Mouse (Mus musculus): Measurements from ENCODE around the gene Krtap5-2.
"Not testable (repeated sequence)": the region's sequence is repeated elsewhere in the genome, so short reads cannot be mapped to it uniquely, and the experiment has no call there.

The Krtap5-2 gene

DNA sequence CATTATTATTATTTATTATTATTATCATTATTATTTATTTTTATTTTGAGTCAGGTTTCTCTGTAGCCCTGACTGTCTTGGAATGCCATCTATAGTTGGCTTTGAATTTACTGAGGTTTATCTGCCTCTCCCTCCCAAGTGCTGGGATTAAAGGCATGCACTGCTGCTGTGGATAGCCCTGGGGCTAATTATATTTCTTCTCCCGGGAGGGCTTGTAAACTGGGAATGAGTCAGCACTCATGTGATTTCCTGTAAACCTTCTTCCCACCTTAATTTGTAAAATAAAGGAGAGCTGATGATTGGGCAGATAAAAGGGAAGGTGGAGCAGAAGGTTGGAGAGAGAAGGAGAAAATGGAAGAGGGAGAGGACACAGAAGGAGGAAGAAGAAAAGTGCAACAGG lies 35.1 kb downstream of the Krtap5-2 start:
- no peak for DNase-seq (ENCODE audit: extremely low spot score, low spot score)

DNA sequence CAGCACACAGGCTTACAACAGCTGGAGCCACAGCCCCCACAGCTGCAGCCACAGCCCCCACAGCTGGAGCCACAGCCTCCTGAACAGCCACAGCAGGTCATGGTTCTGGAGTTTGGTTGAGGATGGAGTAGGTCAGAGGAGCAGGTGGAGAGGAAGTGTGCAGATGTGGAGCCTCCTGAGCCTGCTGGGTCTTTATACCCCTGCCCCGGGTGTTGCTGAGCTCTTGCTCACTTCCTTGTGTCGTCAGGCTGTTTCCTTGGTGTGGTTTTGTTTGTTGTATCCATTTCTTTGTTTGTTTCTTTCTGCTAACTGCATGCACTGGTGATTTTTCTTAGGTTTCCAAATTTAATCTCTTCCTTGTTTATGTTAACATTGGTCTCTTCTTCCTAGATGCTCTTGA lies 39.9 kb downstream of the Krtap5-2 start, which contains the start of gene Gm39115:
TSS of gene Gm39115 (minus strand) at position 101 of the 400 bp plus-strand sequence.
- not testable (repeated sequence) for DNase-seq (ENCODE audit: extremely low spot score, low spot score)

DNA sequence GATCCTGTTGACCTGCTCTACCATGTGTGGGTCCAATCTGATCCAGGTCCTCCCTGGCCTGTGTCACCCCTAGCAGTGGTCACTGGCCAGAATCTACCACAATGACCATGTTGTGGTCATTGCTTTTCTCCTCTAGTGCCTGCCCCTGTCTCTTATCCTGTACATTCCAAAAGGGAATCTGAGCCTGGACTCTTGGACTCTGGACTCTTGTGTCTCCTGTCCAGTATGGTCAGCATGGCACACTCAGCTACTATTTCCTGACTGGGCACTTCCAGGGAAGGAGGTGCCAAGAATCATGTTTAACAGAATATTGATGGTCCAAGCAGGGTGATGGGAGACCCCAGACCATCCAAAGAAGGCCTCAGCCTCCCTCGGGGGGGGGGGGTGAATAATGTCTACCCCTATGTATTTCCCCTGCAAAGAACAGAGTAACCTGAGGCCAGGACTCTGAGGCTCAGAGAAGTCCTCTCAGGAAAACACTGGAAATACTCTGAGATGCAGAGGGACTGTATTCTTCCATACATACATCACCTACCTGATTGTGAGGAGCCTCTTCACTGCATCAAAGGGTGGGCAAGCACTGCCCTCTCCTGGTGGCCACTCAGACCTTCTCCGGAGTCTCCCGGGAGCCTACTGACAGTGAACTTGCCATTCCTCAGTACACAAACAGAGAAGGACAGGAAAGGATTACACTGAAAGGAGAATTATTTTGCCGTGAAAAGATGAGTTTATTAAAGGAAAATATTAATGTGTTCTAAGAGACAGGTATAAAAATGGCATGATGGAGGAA lies 41.4 kb downstream of the Krtap5-2 start:
- no peak for DNase-seq (ENCODE audit: extremely low spot score, low spot score)

DNA sequence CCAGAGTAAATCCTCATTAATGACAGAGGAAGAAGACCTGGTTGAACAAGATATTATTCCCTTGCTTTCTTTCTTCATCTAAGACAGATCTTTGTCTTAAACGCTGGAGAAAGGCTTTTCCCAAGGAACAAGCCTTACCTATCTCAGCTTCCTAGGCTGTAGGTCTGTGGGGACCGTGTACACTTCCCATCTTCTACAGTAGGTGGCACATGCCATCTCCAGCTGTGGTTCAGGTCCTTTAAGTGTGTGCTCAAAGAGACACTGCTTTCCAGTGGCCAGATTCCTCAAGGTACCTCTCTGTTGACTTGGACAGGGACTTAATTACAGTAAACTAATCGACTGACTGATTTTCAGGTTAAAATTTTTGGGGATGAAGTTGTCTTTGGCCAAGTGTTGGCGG lies 47.0 kb downstream of the Krtap5-2 start:
- DNase-seq (ENCODE audit: extremely low spot score, low spot score), result no peak

All from neural tube, embryonic 10.5 days (tissue).